Mouse (Mus musculus): Measurements from ENCODE around the gene Sf3a3.

The Sf3a3 gene

DNA sequence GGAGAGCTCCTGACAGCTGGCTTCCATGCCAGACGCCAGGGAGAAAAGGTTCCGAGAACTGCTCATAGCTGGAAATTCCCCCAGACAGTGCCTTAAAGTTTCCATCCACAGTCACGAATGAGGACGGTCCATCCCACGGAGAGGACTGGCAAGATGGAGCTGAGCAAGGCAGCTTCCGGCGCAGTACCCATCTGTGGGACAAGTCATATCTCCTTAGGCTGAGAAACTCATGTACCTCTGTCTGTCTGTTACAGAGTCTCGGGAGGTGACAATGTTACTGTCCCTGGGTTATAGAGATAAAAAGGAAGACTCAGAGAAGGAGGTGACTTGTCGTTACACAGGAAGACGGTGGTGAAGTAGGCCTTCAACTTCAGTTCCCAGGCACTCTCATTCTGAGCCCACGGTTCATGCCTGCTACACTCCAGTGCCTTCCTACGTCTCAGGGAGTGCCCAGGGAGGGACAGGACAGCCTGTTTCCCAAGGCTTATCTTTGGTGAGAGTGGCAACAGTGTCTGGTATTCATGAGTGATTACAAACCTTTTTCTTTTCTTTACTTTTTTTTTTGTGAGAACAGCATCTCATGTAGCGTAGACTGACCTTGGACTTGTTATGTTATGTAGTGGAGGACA, 54.5 kb downstream of the Sf3a3 start:
- no peak for DNase-seq (ENCODE audit: low read depth, low spot score)
- H3K27me3 ChIP-seq (ENCODE audit: control insufficient read depth, insufficient read depth, low read length, poor library complexity, severe bottlenecking), result no peaks in the 10 kb centered on the region
- no peaks in the 10 kb centered on the region for H3K36me3 ChIP-seq (ENCODE audit: control insufficient read depth, insufficient read depth, low read length, poor library complexity, severe bottlenecking)

DNA sequence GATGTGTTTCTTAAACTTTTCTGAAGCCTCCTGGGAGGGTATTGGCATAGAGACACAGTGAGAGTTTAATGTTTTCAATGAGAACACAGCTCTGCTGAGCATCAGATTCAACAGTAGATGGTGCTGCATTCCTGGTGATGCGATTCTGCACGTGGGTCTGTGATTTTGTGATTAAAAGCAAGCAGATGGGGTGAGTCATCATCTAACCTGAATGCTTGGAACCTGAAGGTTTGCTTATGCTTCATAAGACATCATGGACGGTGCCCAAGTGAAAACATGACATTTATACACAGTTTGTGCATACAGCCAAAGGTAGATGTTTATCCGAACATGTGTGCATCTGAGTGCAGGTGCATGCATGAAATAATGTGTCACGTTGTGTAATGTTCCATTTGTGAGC, 56.0 kb downstream of the Sf3a3 start:
- no peaks in the 10 kb centered on the region for H3K36me3 ChIP-seq (ENCODE audit: control insufficient read depth, insufficient read depth, low read length, poor library complexity, severe bottlenecking)
- no peaks in the 10 kb centered on the region for H3K27me3 ChIP-seq (ENCODE audit: control insufficient read depth, insufficient read depth, low read length, poor library complexity, severe bottlenecking)
- no peak for DNase-seq (ENCODE audit: low read depth, low spot score)

DNA sequence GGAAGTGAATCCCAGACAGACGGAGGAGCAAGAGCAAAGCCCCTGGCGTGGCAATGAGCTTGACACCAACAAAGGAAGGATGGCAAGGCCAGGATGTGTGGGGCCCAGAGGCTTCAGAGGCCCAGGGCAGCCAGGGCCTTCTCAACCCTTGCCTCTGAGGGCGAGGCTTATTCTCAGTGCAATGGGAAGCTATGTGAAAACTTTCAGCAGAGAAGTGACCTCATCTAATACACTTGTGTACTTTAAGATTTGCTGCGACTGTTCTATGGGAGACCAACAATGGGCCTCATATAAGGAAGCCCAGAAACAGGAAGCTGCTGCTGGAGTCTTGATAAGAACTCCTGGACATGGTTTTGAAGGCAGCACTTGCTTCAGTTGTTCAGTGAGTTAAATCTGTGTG, 57.5 kb downstream of the Sf3a3 start:
- no peak for DNase-seq (ENCODE audit: low read depth, low spot score)
- no peaks in the 10 kb centered on the region for H3K27me3 ChIP-seq (ENCODE audit: control insufficient read depth, insufficient read depth, low read length, poor library complexity, severe bottlenecking)
- H3K36me3 ChIP-seq (ENCODE audit: control insufficient read depth, insufficient read depth, low read length, poor library complexity, severe bottlenecking), result no peaks in the 10 kb centered on the region

DNA sequence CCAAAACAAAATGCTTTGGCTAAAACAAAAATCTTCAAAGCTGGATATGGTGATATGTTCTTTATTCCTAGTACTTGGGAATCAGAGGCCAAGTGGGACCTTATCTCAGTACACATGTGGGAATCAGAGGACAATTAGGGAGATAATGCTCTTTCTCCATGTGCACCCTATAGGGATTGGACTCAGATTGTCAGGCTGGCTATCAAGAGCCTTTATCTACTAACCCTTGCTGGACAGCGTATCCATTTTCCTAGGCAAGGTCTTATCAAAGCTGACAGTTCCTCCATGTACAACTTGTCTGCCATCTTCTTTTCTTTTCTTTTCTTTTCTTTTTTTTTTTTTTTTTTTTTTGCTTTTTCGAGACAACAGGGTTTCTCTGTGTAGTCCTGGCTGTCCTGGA, 58.9 kb downstream of the Sf3a3 start:
- Histone ChIP-seq H3K36me3 (ENCODE audit: control insufficient read depth, insufficient read depth, low read length, poor library complexity, severe bottlenecking) (no peaks in the 10 kb centered on the region; the same call in 1 of the 2 replicates), H3K27me3 (ENCODE audit: control insufficient read depth, insufficient read depth, low read length, poor library complexity, severe bottlenecking) (no peaks in the 10 kb centered on the region)
- DNase-seq (ENCODE audit: low read depth, low spot score), result no peak

DNA sequence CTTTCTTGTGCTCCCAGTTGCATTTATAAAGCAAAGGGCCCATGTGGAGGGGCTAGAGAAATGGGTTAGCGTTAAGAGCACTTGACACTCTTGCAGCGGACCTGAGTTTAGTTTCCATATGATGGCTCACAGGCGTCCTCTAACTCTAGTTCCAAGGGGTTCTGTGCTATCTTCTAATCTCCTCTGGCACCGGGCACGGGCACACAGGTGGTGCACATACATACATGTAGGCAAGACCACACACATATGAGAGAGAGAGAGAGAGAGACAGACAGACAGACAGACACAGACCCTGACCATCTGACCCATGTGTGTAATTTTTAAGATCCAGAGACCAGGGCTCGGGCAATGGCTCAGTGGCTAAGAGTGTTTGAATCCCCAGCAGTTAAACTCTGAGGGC, 59.4 kb downstream of the Sf3a3 start:
- Histone ChIP-seq H3K36me3 (ENCODE audit: control insufficient read depth, insufficient read depth, low read length, poor library complexity, severe bottlenecking) (no peaks in the 10 kb centered on the region; the same call in 1 of the 2 replicates), H3K27me3 (ENCODE audit: control insufficient read depth, insufficient read depth, low read length, poor library complexity, severe bottlenecking) (no peaks in the 10 kb centered on the region)
- DNase-seq (ENCODE audit: low read depth, low spot score), result no peak

DNA sequence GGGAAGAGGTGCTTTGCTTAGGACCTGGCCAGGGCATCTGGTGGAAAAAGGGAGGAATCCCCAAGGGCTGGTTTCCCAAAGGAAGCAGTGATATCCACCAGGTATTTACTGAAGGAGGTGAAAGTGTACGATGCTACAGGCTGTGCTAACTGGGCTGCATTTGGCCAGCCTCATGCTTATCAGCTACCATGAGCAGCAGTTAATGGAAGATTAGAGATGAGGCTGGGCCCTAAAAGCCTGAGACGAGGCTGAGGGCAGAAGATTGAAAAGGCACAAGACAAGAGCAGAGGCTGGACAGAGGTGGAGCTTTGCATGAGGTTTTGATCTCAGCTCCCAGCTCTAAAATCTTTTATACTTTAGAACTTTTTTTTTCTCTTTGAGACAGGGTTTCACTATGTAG, 59.9 kb downstream of the Sf3a3 start:
- Histone ChIP-seq H3K27me3 (ENCODE audit: control insufficient read depth, insufficient read depth, low read length, poor library complexity, severe bottlenecking) (no peaks in the 10 kb centered on the region), H3K36me3 (ENCODE audit: control insufficient read depth, insufficient read depth, low read length, poor library complexity, severe bottlenecking) (peaks cover 3% of the 10 kb centered on the region)
- no peak for DNase-seq (ENCODE audit: low read depth, low spot score)

DNA sequence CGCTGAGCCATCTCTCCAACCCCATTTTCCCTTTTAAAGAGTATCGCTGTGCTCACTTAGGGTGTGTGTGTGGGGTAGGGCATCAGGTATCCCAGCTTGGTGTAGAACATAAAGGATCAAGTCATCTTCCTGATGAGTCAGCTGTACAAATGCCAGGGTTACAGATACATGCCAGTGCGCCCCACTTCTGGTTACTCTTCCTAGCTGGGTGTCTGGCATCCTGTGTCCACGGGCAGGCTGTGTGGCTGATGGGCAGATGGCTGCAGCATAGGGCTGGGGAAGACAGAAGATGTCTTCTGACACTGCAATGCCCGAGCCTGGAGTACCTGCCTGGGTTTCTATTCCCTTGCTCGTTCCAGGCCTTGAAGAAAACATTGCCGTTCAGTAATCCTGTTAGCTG, 66.8 kb downstream of the Sf3a3 start:
- no peak for DNase-seq (ENCODE audit: low read depth, low spot score)
- H3K36me3 ChIP-seq (ENCODE audit: control insufficient read depth, insufficient read depth, low read length, poor library complexity, severe bottlenecking), result peaks cover 18% of the 10 kb centered on the region
- H3K27me3 ChIP-seq (ENCODE audit: control insufficient read depth, insufficient read depth, low read length, poor library complexity, severe bottlenecking), result no peaks in the 10 kb centered on the region
